Mouse (Mus musculus) ES-CJ7 (cell line): Measurements from ENCODE around the gene G3bp1.

Source experiments
- DNase-seq: peaks from one replicate; pipeline ENCODE4 v3.0.0; 2011; ENCODE audit warnings: low read depth, low spot score

Gene G3bp1

DNA sequence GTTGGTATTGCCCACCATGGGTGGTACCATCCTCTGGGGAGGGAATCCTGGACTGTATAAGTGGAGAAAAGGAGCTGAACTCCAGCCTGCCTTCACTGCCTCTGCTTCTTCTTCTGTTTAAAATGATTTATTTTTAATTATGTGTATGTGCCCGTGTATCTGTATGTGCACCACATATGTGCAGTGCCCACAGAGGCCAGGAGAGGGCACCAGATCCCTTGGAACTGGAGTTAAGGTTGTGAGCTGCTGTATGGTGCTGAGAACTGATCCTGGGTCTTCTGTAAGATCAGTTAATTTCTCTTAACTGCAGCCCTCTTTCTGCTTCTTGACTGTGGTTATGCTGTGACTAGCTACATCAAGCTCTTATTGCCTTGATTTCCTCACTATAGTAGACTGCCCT, 76.2 kb downstream of the G3bp1 start:
- DNase-seq, result peak; percentile 35
